Mouse (Mus musculus): ENCODE data around the gene Stx1a. TPM values are rescaled to one million over a fixed set of nuclear protein-coding genes. Genes with fewer than 3 reads are reported as not detected.

The Stx1a gene
- total and polyA plus RNA-seq, 2 experiments, result 0.09 to 1.3 TPM

DNA sequence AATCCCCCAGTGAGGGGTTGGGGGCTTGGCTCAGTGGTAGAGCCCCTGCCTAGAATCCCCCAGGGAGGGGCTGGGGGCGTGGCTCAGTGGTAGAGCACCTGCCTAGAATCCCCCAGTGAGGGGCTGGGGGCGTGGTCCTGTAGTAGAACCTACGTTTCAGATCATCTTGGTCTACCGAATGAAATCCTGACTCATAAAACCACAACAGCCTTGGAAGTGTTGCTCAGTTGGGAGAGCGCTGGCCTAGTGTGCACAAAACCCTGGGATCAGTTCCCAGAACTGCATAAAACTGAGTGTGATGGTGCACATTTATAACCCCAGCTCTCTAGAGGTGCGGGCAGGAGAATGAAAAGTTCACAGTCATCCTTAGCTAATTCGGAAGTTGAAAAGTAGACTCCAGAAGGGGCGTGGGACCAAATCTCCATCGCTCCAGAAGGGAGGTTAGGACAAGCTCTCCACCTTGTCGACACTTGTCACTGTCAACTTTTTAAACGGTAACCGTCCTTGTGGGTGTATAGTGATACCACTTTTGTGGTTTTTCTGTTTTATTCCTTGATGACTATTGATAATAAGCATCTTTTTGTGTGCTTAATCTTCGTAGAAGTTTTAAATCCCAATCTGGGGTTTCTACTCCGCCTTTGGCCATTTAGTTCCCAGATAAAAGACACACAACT lies 46.6 kb upstream of the Stx1a start:
- Histone ChIP-seq H3K79me2 (ENCODE audit: control insufficient read depth, insufficient read depth, low read length) (no peaks in the 10 kb centered on the region), H3K9ac (ENCODE audit: low read depth, low read length) (no peak overlapping the region), H3K27me3 (ENCODE audit: control insufficient read depth, insufficient read depth, low read length) (no peaks in the 10 kb centered on the region), H3K36me3 (ENCODE audit: control insufficient read depth, insufficient read depth, low read length) (no peaks in the 10 kb centered on the region), H3K4me3 (ENCODE audit: insufficient read depth, low read depth, low read length) (no peak overlapping the region), H3K27ac (replicated peaks; ENCODE audit: insufficient read depth, low read depth, low read length) (no peak overlapping the region), H3K4me1 (ENCODE audit: control insufficient read depth, insufficient read depth, low read length) (peaks cover 15% of the 10 kb centered on the region; the same call in 1 of the 2 replicates)
- 90% methylated on average over 14 of the region's 14 CpGs for WGBS
- no peak for DNase-seq (ENCODE audit: extremely low read depth, low read depth, low spot score)
- TF ChIP-seq POLR2A (IDR thresholded peaks at IDR 0.05; ENCODE audit: extremely low read depth, insufficient read depth, low read length) (no peak), CTCF (IDR thresholded peaks at IDR 0.05; ENCODE audit: low read depth, low read length) (no peak)

DNA sequence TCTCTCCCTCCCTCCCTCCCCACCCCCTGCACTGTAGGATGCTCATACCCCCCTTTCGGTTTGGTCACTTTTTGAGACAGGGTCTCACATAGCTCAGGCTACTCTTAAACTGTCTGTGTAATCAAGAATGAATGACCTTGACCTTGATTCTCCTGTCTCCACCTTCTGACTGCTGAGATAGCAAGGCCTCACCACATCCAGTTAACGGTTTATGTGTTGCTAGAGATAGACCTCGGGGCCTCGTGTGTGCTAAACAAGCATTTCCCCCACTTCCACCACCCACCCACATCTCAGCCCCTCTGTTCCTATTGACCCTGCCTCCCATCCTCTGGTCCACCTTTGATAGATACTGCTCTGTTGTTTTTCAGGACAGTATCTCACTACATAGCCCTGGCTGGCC lies 45.4 kb upstream of the Stx1a start:
- Histone ChIP-seq H3K36me3 (ENCODE audit: control insufficient read depth, insufficient read depth, low read length) (no peaks in the 10 kb centered on the region), H3K79me2 (ENCODE audit: control insufficient read depth, insufficient read depth, low read length) (no peaks in the 10 kb centered on the region), H3K4me1 (ENCODE audit: control insufficient read depth, insufficient read depth, low read length) (peaks cover 17% of the 10 kb centered on the region; the same call in 1 of the 2 replicates), H3K4me3 (ENCODE audit: insufficient read depth, low read depth, low read length) (no peak overlapping the region), H3K9ac (ENCODE audit: low read depth, low read length) (no peak overlapping the region), H3K27me3 (ENCODE audit: control insufficient read depth, insufficient read depth, low read length) (no peaks in the 10 kb centered on the region), H3K27ac (replicated peaks; ENCODE audit: insufficient read depth, low read depth, low read length) (no peak overlapping the region)
- no peak for DNase-seq (ENCODE audit: extremely low read depth, low read depth, low spot score)
- TF ChIP-seq CTCF (IDR thresholded peaks at IDR 0.05; ENCODE audit: low read depth, low read length) (no peak), POLR2A (IDR thresholded peaks at IDR 0.05; ENCODE audit: extremely low read depth, insufficient read depth, low read length) (no peak)
- WGBS, result 65% methylated on average over 4 of the region's 4 CpGs

DNA sequence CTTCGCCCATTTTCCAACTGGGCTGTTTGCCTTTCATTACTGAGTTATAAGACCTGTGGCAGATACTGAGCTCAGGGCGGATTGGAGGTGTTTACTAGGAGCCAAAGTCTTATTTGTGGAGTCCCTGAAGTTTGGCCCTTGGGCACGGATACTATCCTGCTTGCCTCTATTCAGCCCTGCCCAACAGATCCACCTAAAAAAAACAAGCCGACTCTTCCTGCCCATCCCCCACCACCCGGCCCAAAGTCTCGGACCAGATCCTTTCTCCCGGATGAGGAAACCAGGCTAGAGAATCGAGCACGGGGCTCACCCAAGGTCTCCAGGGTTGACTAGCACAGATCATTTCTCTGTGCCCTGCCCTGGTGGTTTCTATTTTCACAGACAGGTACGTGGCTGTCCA lies 42.1 kb upstream of the Stx1a start:
- no peaks in the 10 kb centered on the region for H3K36me3 ChIP-seq (ENCODE audit: control insufficient read depth, insufficient read depth, low read length)
- peak overlapping the region; percentile 96 for H3K27ac ChIP-seq (replicated peaks; ENCODE audit: insufficient read depth, low read depth, low read length)
- WGBS, result 11% methylated on average over 10 of the region's 10 CpGs
- DNase-seq (ENCODE audit: extremely low read depth, low read depth, low spot score), result peak; percentile 100
- H3K79me2 ChIP-seq (ENCODE audit: control insufficient read depth, insufficient read depth, low read length), result no peaks in the 10 kb centered on the region
- H3K27me3 ChIP-seq (ENCODE audit: control insufficient read depth, insufficient read depth, low read length), result no peaks in the 10 kb centered on the region
- peaks cover 28% of the 10 kb centered on the region for H3K4me1 ChIP-seq (ENCODE audit: control insufficient read depth, insufficient read depth, low read length)
- H3K4me3 ChIP-seq (ENCODE audit: insufficient read depth, low read depth, low read length), result 0 out of 2 replicates have a peak overlapping the region, but pooled peaks have one; percentile 4
- TF ChIP-seq CTCF (IDR thresholded peaks at IDR 0.05; ENCODE audit: low read depth, low read length), result no peak
- no peak for TF ChIP-seq POLR2A (IDR thresholded peaks at IDR 0.05; ENCODE audit: extremely low read depth, insufficient read depth, low read length)
- H3K9ac ChIP-seq (ENCODE audit: low read depth, low read length), result peak overlapping the region; percentile 28

- no peak overlapping the region for H3K27ac ChIP-seq (replicated peaks; ENCODE audit: insufficient read depth, low read depth, low read length)
- no peaks in the 10 kb centered on the region for H3K36me3 ChIP-seq (ENCODE audit: control insufficient read depth, insufficient read depth, low read length)
- no peaks in the 10 kb centered on the region for H3K27me3 ChIP-seq (ENCODE audit: control insufficient read depth, insufficient read depth, low read length)
- WGBS, result 100% methylated on average over 1 of the region's 1 CpGs
- no peak overlapping the region for H3K4me3 ChIP-seq (ENCODE audit: insufficient read depth, low read depth, low read length)
- H3K79me2 ChIP-seq (ENCODE audit: control insufficient read depth, insufficient read depth, low read length), result peaks cover 17% of the 10 kb centered on the region; the same call in 1 of the 2 replicates
- peak; percentile 75 for DNase-seq (ENCODE audit: extremely low read depth, low read depth, low spot score)
- no peak overlapping the region for H3K9ac ChIP-seq (ENCODE audit: low read depth, low read length)
- TF ChIP-seq CTCF (IDR thresholded peaks at IDR 0.05; ENCODE audit: low read depth, low read length) (no peak), POLR2A (IDR thresholded peaks at IDR 0.05; ENCODE audit: extremely low read depth, insufficient read depth, low read length) (no peak)
- peaks cover 28% of the 10 kb centered on the region for H3K4me1 ChIP-seq (ENCODE audit: control insufficient read depth, insufficient read depth, low read length)
Measured at GRCm38 (mm10) chr5:134983111-134983510, 40.2 kb upstream of the Stx1a start.

DNA sequence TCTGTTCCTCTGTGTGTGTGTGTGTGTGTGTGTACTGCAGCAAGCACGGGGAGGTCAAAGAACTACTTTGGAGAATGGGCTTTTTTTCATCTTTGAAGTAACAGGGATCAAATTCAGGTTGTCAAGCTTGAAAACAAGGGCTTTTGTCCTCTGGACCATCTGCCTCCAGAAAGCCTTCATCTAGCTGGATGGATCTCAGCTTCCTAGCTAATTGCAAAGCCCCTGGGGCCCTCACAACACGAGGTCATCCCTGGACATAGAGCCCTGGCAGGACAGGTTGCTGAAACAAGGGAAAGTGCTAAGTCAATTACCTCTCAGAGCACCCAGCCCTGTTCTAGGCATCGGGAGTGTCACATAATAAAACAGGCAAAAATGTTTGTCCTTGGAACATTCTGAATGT lies 39.5 kb upstream of the Stx1a start:
- no peaks in the 10 kb centered on the region for H3K27me3 ChIP-seq (ENCODE audit: control insufficient read depth, insufficient read depth, low read length)
- no peaks in the 10 kb centered on the region for H3K36me3 ChIP-seq (ENCODE audit: control insufficient read depth, insufficient read depth, low read length)
- H3K79me2 ChIP-seq (ENCODE audit: control insufficient read depth, insufficient read depth, low read length), result peaks cover 17% of the 10 kb centered on the region; the same call in 1 of the 2 replicates
- DNase-seq (ENCODE audit: extremely low read depth, low read depth, low spot score), result no peak
- no peak for TF ChIP-seq POLR2A (IDR thresholded peaks at IDR 0.05; ENCODE audit: extremely low read depth, insufficient read depth, low read length)
- no peak for TF ChIP-seq CTCF (IDR thresholded peaks at IDR 0.05; ENCODE audit: low read depth, low read length)
- 21% methylated on average over 3 of the region's 3 CpGs for WGBS
- H3K9ac ChIP-seq (ENCODE audit: low read depth, low read length), result no peak overlapping the region
- H3K27ac ChIP-seq (replicated peaks; ENCODE audit: insufficient read depth, low read depth, low read length), result peak overlapping the region; percentile 36
- peaks cover 28% of the 10 kb centered on the region for H3K4me1 ChIP-seq (ENCODE audit: control insufficient read depth, insufficient read depth, low read length)
- no peak overlapping the region for H3K4me3 ChIP-seq (ENCODE audit: insufficient read depth, low read depth, low read length)
